Mouse (Mus musculus) myocyte (in vitro differentiated cells): ENCODE results near the gene Tsacc.

ENCODE experiments used
- CEBPB ChIP-seq: IDR thresholded peaks from 2 replicates; pipeline ENCODE4 v1.6.1; 2011; ENCODE audit warnings: mild to moderate bottlenecking, moderate library complexity; ENCODE audit not compliant: poor library complexity, insufficient read depth, severe bottlenecking
- E2F4 ChIP-seq: IDR thresholded peaks from one replicate; pipeline ENCODE4 v1.6.1; 2011; ENCODE audit warnings: mild to moderate bottlenecking, control low read depth, moderate library complexity; ENCODE audit not compliant: insufficient read depth
- MAX ChIP-seq: IDR thresholded peaks from one replicate; pipeline ENCODE4 v1.6.1; 2011; ENCODE audit warnings: low read depth, mild to moderate bottlenecking, control low read depth
- MYOD1 ChIP-seq, 3 experiments: IDR thresholded peaks; one replicate each; pipeline ENCODE4 v1.6.1; 2011; ENCODE audit warnings: control low read depth in 2 of 3, low read depth in 2 of 3, mild to moderate bottlenecking in 2 of 3, moderate library complexity in 1 of 3; ENCODE audit not compliant: insufficient read length in 2 of 3, control insufficient read depth in 1 of 3
- MYOG ChIP-seq, 3 experiments: IDR thresholded peaks; one replicate each; pipeline ENCODE4 v1.6.1; 2011; ENCODE audit warnings: control low read depth in 2 of 3, low read depth in 2 of 3, mild to moderate bottlenecking in 2 of 3; ENCODE audit not compliant: insufficient read length in 2 of 3, control insufficient read depth in 1 of 3, insufficient read depth in 1 of 3
- POLR2A ChIP-seq: IDR thresholded peaks from one replicate; pipeline ENCODE4 v1.6.1; 2011; ENCODE audit warnings: low read depth, mild to moderate bottlenecking, control low read depth, moderate library complexity; ENCODE audit not compliant: insufficient read length
- POLR2AphosphoS2 ChIP-seq: IDR thresholded peaks from one replicate; pipeline ENCODE4 v1.6.1; 2011; ENCODE audit warnings: low read depth, control low read depth; ENCODE audit not compliant: insufficient read length
- REST ChIP-seq: IDR thresholded peaks from one replicate; pipeline ENCODE4 v1.6.1; 2011; ENCODE audit warnings: mild to moderate bottlenecking, control low read depth, moderate library complexity; ENCODE audit not compliant: insufficient read depth, insufficient read length
- TCF12 ChIP-seq: IDR thresholded peaks from one replicate; pipeline ENCODE4 v1.6.1; 2011; ENCODE audit warnings: mild to moderate bottlenecking, control low read depth; ENCODE audit not compliant: poor library complexity, insufficient read depth, severe bottlenecking
- TCF3 ChIP-seq: IDR thresholded peaks from one replicate; pipeline ENCODE4 v1.6.1; 2011; ENCODE audit warnings: low read depth, control low read depth; ENCODE audit not compliant: insufficient read length
- USF1 ChIP-seq: IDR thresholded peaks from one replicate; pipeline ENCODE4 v1.6.1; 2011; ENCODE audit warnings: low read depth, mild to moderate bottlenecking, control low read depth, moderate library complexity

- TF ChIP-seq USF1 (no peak), POLR2A (peak; percentile 97), TCF12 (no peak), MAX (no peak), POLR2AphosphoS2 (peak; percentile 92), E2F4 (no peak), TCF3 (peak; percentile 19), MYOD1 (IDR thresholded peaks at IDR 0.05; ENCODE audit: control insufficient read depth in 1 of 3, insufficient read length in 2 of 3, low read depth in 2 of 3) (no peak), REST (peak; percentile 0), CEBPB (no peak), MYOG (IDR thresholded peaks at IDR 0.05; ENCODE audit: control insufficient read depth in 1 of 3, insufficient read depth in 1 of 3, insufficient read length in 2 of 3, low read depth in 2 of 3) (peak in 1 of 3 experiments; percentile 25)
Observed at GRCm38 (mm10) chr3:88336058-88337013, 39.5 kb upstream of the Tsacc start, which contains the start of the genes Tmem79 and Smg5.
